Mouse (Mus musculus) CH12.LX (cell line): ENCODE results near the gene Zfp512. TPM values are rescaled to one million over a fixed set of nuclear protein-coding genes. Genes with fewer than 3 reads are reported as not detected.

Source experiments
- DNase-seq: peaks from one replicate; pipeline ENCODE4 v3.0.0-alpha.2; 2013; ENCODE audit errors: extremely low read depth
- H3K27ac ChIP-seq: 2 replicates; pipeline ENCODE4 v1.5.1; 2012; ENCODE audit warnings: low read depth, mild to moderate bottlenecking, control low read depth, moderate library complexity; ENCODE audit not compliant: insufficient read depth
- H3K27me3 ChIP-seq: replicated peaks from 2 replicates; pipeline ENCODE3; 2012; ENCODE audit warnings: inconsistent platforms
- H3K36me3 ChIP-seq, 2 experiments: replicated peaks in 1 of 2; 2 replicates each; pipeline versions ENCODE3 to v1.6.1; 2012; ENCODE audit warnings: inconsistent platforms in 1 of 2, low read length in 1 of 2, mild to moderate bottlenecking in 1 of 2, mixed read lengths in 1 of 2, moderate library complexity in 1 of 2; ENCODE audit not compliant: control insufficient read depth in 1 of 2, insufficient read depth in 1 of 2
- H3K4me1 ChIP-seq, 2 experiments: 2 replicates each; pipeline ENCODE4 v1.6.1; 2012; ENCODE audit warnings: inconsistent platforms in 1 of 2, moderate library complexity in 1 of 2; ENCODE audit not compliant: insufficient read depth in 2 of 2, control insufficient read depth in 1 of 2
- H3K4me2 ChIP-seq: 2 replicates; pipeline ENCODE4 v1.6.1; 2012; ENCODE audit warnings: low read depth, mild to moderate bottlenecking, control low read depth; ENCODE audit not compliant: poor library complexity, insufficient read depth, severe bottlenecking
- H3K4me3 ChIP-seq, 3 experiments: fragments of 150-350 bp in 1 of 3; sonication (generic) in 1 of 3; replicated peaks in 1 of 3; 2 replicates each; pipeline versions ENCODE3 to v1.5.1; 2011 to 2012; ENCODE audit warnings: low read depth in 2 of 3, low read length in 2 of 3, mild to moderate bottlenecking in 2 of 3, moderate library complexity in 2 of 3, control low read depth in 1 of 3, improper control_type of control experiment in 1 of 3, inconsistent platforms in 1 of 3, mixed read lengths in 1 of 3; ENCODE audit not compliant: poor library complexity in 1 of 3
- H3K79me2 ChIP-seq: replicated peaks from 2 replicates; pipeline ENCODE4 v1.6.1; 2012; ENCODE audit warnings: mild to moderate bottlenecking, moderate library complexity; ENCODE audit not compliant: control insufficient read depth, poor library complexity, insufficient read depth, severe bottlenecking; ENCODE audit errors: extremely low read depth
- H3K9ac ChIP-seq: 2 replicates; pipeline ENCODE4 v1.6.1; 2012; ENCODE audit warnings: low read depth, mild to moderate bottlenecking, control low read depth, moderate library complexity; ENCODE audit not compliant: insufficient read depth
- H3K9me3 ChIP-seq: replicated peaks from 2 replicates; pipeline ENCODE3; 2012; ENCODE audit warnings: low read length, inconsistent platforms, mixed read lengths
- BHLHE40 ChIP-seq: IDR thresholded peaks from 2 replicates; pipeline ENCODE4 v1.6.1; 2011; ENCODE audit warnings: mild to moderate bottlenecking, low read depth, low read length, improper control_type of control experiment
- CHD1 ChIP-seq: IDR thresholded peaks from 2 replicates; pipeline ENCODE4 v1.6.1; 2012; ENCODE audit warnings: low read depth, low read length, improper control_type of control experiment, inconsistent platforms
- CHD2 ChIP-seq: IDR thresholded peaks from 2 replicates; pipeline ENCODE4 v1.6.1; 2011; ENCODE audit warnings: low read length, improper control_type of control experiment
- CTCF ChIP-seq, 2 experiments: IDR thresholded peaks in 1 of 2; conservative IDR thresholded peaks in 1 of 2; 2 replicates each; pipeline ENCODE4 v1.5.1; 2011 to 2012; ENCODE audit warnings: low read depth in 2 of 2, low read length in 2 of 2, improper control_type of control experiment in 1 of 2, inconsistent platforms in 1 of 2, mild to moderate bottlenecking in 1 of 2, moderate library complexity in 1 of 2
- E2F4 ChIP-seq: IDR thresholded peaks from 2 replicates; pipeline ENCODE4 v1.6.1; 2011; ENCODE audit warnings: low read depth, low read length, improper control_type of control experiment; ENCODE audit not compliant: insufficient replicate concordance
- ELF1 ChIP-seq: IDR thresholded peaks from 2 replicates; pipeline ENCODE4 v1.6.1; 2014; ENCODE audit warnings: low read depth, mild to moderate bottlenecking, inconsistent platforms, low read length, improper control_type of control experiment
- EP300 ChIP-seq: IDR thresholded peaks from 2 replicates; pipeline ENCODE4 v1.6.1; 2011; ENCODE audit warnings: low read length, improper control_type of control experiment
- ETS1 ChIP-seq: conservative IDR thresholded peaks from 2 replicates; pipeline ENCODE4 v1.6.1; 2012; ENCODE audit warnings: low read depth, mild to moderate bottlenecking, inconsistent platforms, low read length, improper control_type of control experiment, moderate library complexity
- GABPA ChIP-seq: IDR thresholded peaks from 2 replicates; pipeline ENCODE4 v1.6.1; 2012; ENCODE audit warnings: low read depth, low read length, improper control_type of control experiment, inconsistent platforms; ENCODE audit not compliant: insufficient replicate concordance
- HCFC1 ChIP-seq: IDR thresholded peaks from 2 replicates; pipeline ENCODE4 v1.6.1; 2012; ENCODE audit warnings: low read depth, mild to moderate bottlenecking, inconsistent platforms, low read length, improper control_type of control experiment
- IRF4 ChIP-seq: IDR thresholded peaks from 2 replicates; pipeline ENCODE4 v1.6.1; 2014; ENCODE audit warnings: low read depth, mild to moderate bottlenecking, inconsistent platforms, low read length, improper control_type of control experiment
- JUN ChIP-seq: IDR thresholded peaks from 2 replicates; pipeline ENCODE4 v1.6.1; 2011; ENCODE audit warnings: low read depth, mild to moderate bottlenecking, low read length, improper control_type of control experiment, moderate library complexity; ENCODE audit not compliant: insufficient read depth
- JUND ChIP-seq: conservative IDR thresholded peaks from 2 replicates; pipeline ENCODE4 v1.6.1; 2011; ENCODE audit warnings: low read depth, low read length, improper control_type of control experiment
- KAT2A ChIP-seq: IDR thresholded peaks from 2 replicates; pipeline ENCODE4 v1.6.1; 2012; ENCODE audit warnings: low read length, improper control_type of control experiment, inconsistent platforms; ENCODE audit not compliant: insufficient replicate concordance
- MAFK ChIP-seq: IDR thresholded peaks from 2 replicates; pipeline ENCODE4 v1.6.1; 2011; ENCODE audit warnings: low read length, improper control_type of control experiment; ENCODE audit not compliant: insufficient replicate concordance
- MAX ChIP-seq: IDR thresholded peaks from 2 replicates; pipeline ENCODE4 v1.6.1; 2011; ENCODE audit warnings: low read length, improper control_type of control experiment
- MAZ ChIP-seq: IDR thresholded peaks from 2 replicates; pipeline ENCODE4 v1.6.1; 2012; ENCODE audit warnings: low read depth, mild to moderate bottlenecking, inconsistent platforms, low read length, improper control_type of control experiment, moderate library complexity
- MEF2A ChIP-seq: IDR thresholded peaks from 2 replicates; pipeline ENCODE4 v1.6.1; 2014; ENCODE audit warnings: low read depth, mild to moderate bottlenecking, inconsistent platforms, low read length, improper control_type of control experiment, borderline replicate concordance
- MXI1 ChIP-seq: IDR thresholded peaks from 2 replicates; pipeline ENCODE4 v1.6.1; 2011; ENCODE audit warnings: mild to moderate bottlenecking, low read depth, low read length, improper control_type of control experiment
- MYC ChIP-seq: IDR thresholded peaks from 2 replicates; pipeline ENCODE4 v1.6.1; 2011; ENCODE audit warnings: low read depth, mild to moderate bottlenecking, improper control_type of control experiment, low read length
- NELFE ChIP-seq: IDR thresholded peaks from 2 replicates; pipeline ENCODE4 v1.6.1; 2011; ENCODE audit warnings: low read depth, low read length, improper control_type of control experiment
- NRF1 ChIP-seq: IDR thresholded peaks from 2 replicates; pipeline ENCODE4 v1.6.1; 2014; ENCODE audit warnings: low read depth, mild to moderate bottlenecking, inconsistent platforms, low read length, improper control_type of control experiment, moderate library complexity
- PAX5 ChIP-seq: IDR thresholded peaks from 2 replicates; pipeline ENCODE4 v1.6.1; 2012; ENCODE audit warnings: low read length, inconsistent platforms, mixed read lengths
- POLR2A ChIP-seq: IDR thresholded peaks from 2 replicates; pipeline ENCODE4 v1.6.1; 2011; ENCODE audit warnings: low read depth, mild to moderate bottlenecking, improper control_type of control experiment, low read length
- POLR2AphosphoS2 ChIP-seq: IDR thresholded peaks from 2 replicates; pipeline ENCODE4 v1.6.1; 2011; ENCODE audit warnings: low read depth, low read length, improper control_type of control experiment
- RAD21 ChIP-seq: IDR thresholded peaks from 2 replicates; pipeline ENCODE4 v1.6.1; 2011; ENCODE audit warnings: low read depth, mild to moderate bottlenecking, low read length, improper control_type of control experiment, moderate library complexity
- RCOR1 ChIP-seq: conservative IDR thresholded peaks from 2 replicates; pipeline ENCODE4 v1.6.1; 2012; ENCODE audit warnings: low read depth, mild to moderate bottlenecking, inconsistent platforms, low read length, improper control_type of control experiment
- SIN3A ChIP-seq: IDR thresholded peaks from 2 replicates; pipeline ENCODE4 v1.6.1; 2012; ENCODE audit warnings: low read length, improper control_type of control experiment, inconsistent platforms
- SMC3 ChIP-seq: IDR thresholded peaks from 2 replicates; pipeline ENCODE4 v1.6.1; 2011; ENCODE audit warnings: low read depth, low read length, improper control_type of control experiment
- TBP ChIP-seq: conservative IDR thresholded peaks from 2 replicates; pipeline ENCODE4 v1.6.1; 2011; ENCODE audit warnings: low read depth, low read length, improper control_type of control experiment
- TCF12 ChIP-seq: IDR thresholded peaks from 2 replicates; pipeline ENCODE4 v1.6.1; 2014; ENCODE audit warnings: low read depth, mild to moderate bottlenecking, inconsistent platforms, low read length, improper control_type of control experiment
- UBTF ChIP-seq: IDR thresholded peaks from 2 replicates; pipeline ENCODE4 v1.6.1; 2012; ENCODE audit warnings: low read depth, mild to moderate bottlenecking, inconsistent platforms, low read length, improper control_type of control experiment, moderate library complexity
- USF1 ChIP-seq: IDR thresholded peaks from 2 replicates; pipeline ENCODE4 v1.6.1; 2014; ENCODE audit warnings: low read depth, mild to moderate bottlenecking, inconsistent platforms, low read length, improper control_type of control experiment
- USF2 ChIP-seq: conservative IDR thresholded peaks from 2 replicates; pipeline ENCODE4 v1.6.1; 2011; ENCODE audit warnings: low read depth, low read length, improper control_type of control experiment
- ZC3H11A ChIP-seq: IDR thresholded peaks from 2 replicates; pipeline ENCODE4 v1.6.1; 2012; ENCODE audit warnings: low read depth, mild to moderate bottlenecking, inconsistent platforms, low read length, improper control_type of control experiment
- ZKSCAN1 ChIP-seq: IDR thresholded peaks from 2 replicates; pipeline ENCODE4 v1.6.1; 2012; ENCODE audit warnings: low read depth, inconsistent platforms, low read length, improper control_type of control experiment, borderline replicate concordance
- ZMIZ1 ChIP-seq: IDR thresholded peaks from 2 replicates; pipeline ENCODE4 v1.6.1; 2012; ENCODE audit warnings: low read depth, mild to moderate bottlenecking, inconsistent platforms, low read length, improper control_type of control experiment
- ZNF384 ChIP-seq: IDR thresholded peaks from 2 replicates; pipeline ENCODE4 v1.6.1; 2012; ENCODE audit warnings: low read depth, low read length, improper control_type of control experiment, inconsistent platforms
- dilution Hi-C: fragments of 300-500 bp; cut with MboI; formaldehyde crosslinking; loops from 2 replicates; pipeline ENCODE4 v1.14.3; 2020; ENCODE audit warnings: low sequenced_read_pairs; ENCODE audit not compliant: extremely low pct_unique_long_range_greater_than_20kb, extremely low pct_ligation_motif_present
- in situ Hi-C: fragments of 300-500 bp; cut with MboI; formaldehyde crosslinking; loops from 3 replicates; pipeline ENCODE4 v1.14.3; 2019; ENCODE audit warnings: low sequenced_read_pairs, low pct_ligation_motif_present, low pct_unique_long_range_greater_than_20kb, mixed read lengths
- polyA plus RNA-seq: library from polyadenylated mRNA; unstranded; fragments of >175 nt; gene quantifications from 2 replicates; pipeline ENCODE4 v1.2.1, GENCODE M21; 2012; ENCODE audit warnings: low read depth; ENCODE audit not compliant: insufficient read length
- total RNA-seq, 2 experiments: library from RNA; depleted of rRNA; stranded (reverse); fragments of 300-350 nt in 1 of 2; fragments of >200 nt in 1 of 2; gene quantifications; 2 replicates each; pipeline ENCODE4 v1.2.3; 2012 to 2014

The Zfp512 gene
- total and polyA plus RNA-seq, 3 experiments, result 16.5 to 17.2 (median 16.5) TPM

DNA sequence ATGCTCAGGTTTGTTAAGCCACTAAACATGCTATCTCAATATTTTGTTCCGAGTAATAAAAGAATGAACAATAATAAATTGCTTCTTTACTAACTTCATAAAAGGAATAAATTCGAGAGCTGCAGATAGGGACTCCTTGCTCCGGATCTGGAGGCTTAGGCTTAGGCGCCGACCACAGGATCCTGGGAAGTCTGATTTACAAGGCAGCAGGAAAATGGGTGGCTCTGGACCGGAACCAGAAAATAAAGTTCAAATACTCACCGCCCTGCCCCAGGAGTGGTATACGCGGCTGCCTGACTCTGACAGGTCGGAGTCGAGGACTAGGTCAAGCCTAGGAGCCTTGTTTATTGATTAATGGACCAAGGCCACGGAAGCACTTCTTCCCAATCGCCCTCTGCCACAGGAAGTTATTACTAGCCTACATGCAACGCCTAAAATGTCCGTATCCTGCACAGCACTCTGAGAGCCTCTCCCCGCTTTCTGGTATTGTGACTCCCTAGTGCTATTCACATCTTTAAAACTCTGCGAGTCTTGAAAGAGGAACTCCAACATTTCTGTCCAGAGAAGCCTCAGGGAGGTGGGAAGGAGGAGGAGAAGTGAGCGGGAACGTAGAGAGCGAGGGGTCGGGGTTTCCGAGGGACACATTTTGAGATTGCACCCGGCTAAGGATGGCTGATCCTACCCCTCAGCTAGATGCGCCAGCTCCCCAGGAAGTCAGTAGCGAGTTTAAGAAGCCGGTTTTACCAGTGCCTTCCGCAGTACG lies 74.3 kb downstream of the Zfp512 start, which contains the start of gene Slc4a1ap:
Gene Slc4a1ap (plus strand): TSS at position 642 of the 763 bp plus-strand sequence.
- TF ChIP-seq MAFK (no peak), E2F4 (no peak), ZKSCAN1 (no peak), RAD21 (no peak), GABPA (no peak), PAX5 (no peak), ZC3H11A (no peak), USF1 (no peak), CHD1 (no peak), RCOR1 (no peak), MEF2A (no peak), HCFC1 (peak; percentile 90), MYC (no peak), CHD2 (peak; percentile 96), SMC3 (no peak), NELFE (0 out of 2 replicates have a peak, but pooled peaks have one; percentile 59), ELF1 (peak; percentile 60; the same call in 1 of the 2 replicates), BHLHE40 (no peak), MXI1 (no peak), IRF4 (peak; percentile 42; the same call in 1 of the 2 replicates), JUND (no peak), SIN3A (peak; percentile 80), MAX (no peak), ZMIZ1 (no peak), TBP (peak; percentile 88), USF2 (no peak), EP300 (no peak), POLR2AphosphoS2 (no peak), UBTF (no peak), ZNF384 (no peak), MAZ (no peak), NRF1 (no peak), JUN (no peak), CTCF (conservative IDR thresholded peaks at IDR 0.05 in 1 of 2, IDR thresholded peaks at IDR 0.05 in 1 of 2; ENCODE audit: low read depth in 2 of 2, low read length in 2 of 2) (no peak), KAT2A (peak; percentile 87; the same call in 1 of the 2 replicates), TCF12 (peak; percentile 81), ETS1 (no peak), POLR2A (peak; percentile 77)
- TF ChIP-seq, all 38 proteins: peak for 10
- peaks cover 22 to 46% of the 10 kb centered on the region in 2 experiments for H3K36me3 ChIP-seq
- H3K27me3 ChIP-seq, result no peaks in the 10 kb centered on the region
- dilution Hi-C loops, result no loop called here
- peak within 1 kb of the TSS; percentile 99 for H3K4me2 ChIP-seq
- peaks cover 7 to 33% of the 10 kb centered on the region in 2 experiments; a peak in 3 of 4 replicates for H3K4me1 ChIP-seq
- H3K9ac ChIP-seq, result peak within 1 kb of the TSS; percentile 92
- no peaks in the 10 kb centered on the region for H3K9me3 ChIP-seq
- peak; percentile 71 for DNase-seq
- peak within 1 kb of the TSS; percentile 77 to 99 (median 99) for H3K4me3 ChIP-seq
- H3K79me2 ChIP-seq, result peaks cover 28% of the 10 kb centered on the region
- H3K27ac ChIP-seq, result no peak within 1 kb of the TSS
- in situ Hi-C loops, result no loop called here
